Mouse (Mus musculus): Measurements from ENCODE around the gene Ofcc1. TPM values are rescaled to one million over a fixed set of nuclear protein-coding genes. Genes with fewer than 3 reads are reported as not detected.

Gene Ofcc1
- total RNA-seq, 2 experiments from 2014 or later = not detected

DNA sequence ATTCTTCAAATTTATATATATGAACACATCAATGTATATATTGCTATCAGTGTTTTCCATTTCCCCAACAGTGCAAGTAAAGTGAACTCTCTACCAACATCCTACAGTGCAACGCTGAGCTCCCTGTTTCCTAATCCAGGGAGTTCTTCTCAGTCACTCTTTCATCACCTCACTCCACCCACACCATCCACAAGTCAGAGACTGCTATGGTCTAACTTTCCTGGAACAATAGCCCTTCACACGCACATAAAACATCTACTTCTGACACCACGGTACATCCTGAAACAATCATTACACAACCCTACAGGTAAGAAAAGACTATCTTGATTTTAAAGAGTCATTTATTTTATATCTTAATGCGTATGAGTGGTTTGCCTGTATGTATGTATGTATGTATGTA is 335.4 kb downstream of the Ofcc1 start:
- no peak for DNase-seq
- intact Hi-C loops (cut with DNase I) = no loop called here

DNA sequence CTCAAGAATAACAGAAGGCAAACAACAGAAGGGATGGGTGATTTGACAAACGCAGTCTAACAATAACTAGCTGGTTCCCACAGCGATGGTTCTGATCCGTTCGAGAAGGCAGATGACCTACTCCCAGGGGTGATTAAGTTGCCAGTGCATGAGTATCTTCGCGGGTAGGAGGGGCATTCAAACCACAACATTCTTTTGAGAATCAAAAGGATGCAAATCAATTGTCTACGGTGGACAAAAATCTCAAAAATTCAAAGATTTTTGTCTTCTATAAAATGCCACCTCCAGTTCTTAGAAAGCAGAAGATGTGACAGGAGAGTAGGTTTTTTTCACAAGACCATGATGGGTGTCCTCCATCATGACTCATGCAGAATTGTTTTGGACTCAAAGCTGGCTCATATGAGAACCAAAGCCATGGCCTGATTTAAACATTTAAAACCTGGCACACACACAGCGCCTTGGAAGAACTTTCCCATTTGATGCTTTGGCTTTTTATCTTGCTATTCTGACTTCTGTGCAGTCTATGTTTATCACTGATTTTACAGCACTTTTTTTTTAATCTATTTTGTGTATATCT is 338.0 kb downstream of the Ofcc1 start:
- intact Hi-C loops (cut with DNase I) = no loop called here
- DNase-seq = no peak

DNA sequence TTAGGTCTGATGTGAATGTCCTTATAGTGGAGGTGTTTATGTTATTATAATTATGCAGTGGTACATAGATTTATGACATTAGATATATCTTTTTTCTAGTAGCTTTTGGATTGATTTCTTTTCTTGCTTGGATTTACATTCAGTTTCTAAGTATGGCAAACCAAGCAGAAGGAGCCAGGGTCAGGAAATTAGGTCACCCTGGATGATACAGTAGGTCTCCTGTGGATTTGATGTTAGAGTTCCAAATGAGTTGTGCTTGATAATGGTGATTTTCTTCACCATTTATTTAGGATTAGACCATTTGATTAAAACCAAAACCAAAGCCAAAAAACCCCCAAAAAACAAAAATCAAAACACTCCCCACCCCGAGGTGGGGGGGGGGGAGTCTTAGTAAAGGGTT is 338.6 kb downstream of the Ofcc1 start:
- no peak for DNase-seq
- intact Hi-C loops (cut with DNase I) = no loop called here

DNA sequence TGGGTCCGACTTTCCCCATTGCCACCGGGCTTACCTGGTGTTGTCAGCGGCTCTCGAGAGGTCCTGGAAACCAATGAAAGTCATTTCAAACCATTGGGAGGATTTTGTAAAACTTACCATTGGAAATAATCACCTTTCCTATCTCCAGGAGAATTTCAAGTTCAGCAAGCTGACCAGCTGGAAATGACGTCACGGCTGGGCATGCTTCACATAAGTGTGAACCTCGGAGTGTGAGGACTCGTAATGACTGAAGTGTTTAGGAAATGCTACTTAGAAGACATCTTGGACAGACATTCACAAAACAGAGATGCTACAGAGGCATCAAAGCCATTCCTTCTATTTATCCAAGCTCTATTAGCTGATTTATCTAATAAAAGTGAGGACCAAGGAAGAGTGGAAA is 361.0 kb downstream of the Ofcc1 start:
- no peak for DNase-seq
- intact Hi-C loops (cut with DNase I) = no loop called here

DNA sequence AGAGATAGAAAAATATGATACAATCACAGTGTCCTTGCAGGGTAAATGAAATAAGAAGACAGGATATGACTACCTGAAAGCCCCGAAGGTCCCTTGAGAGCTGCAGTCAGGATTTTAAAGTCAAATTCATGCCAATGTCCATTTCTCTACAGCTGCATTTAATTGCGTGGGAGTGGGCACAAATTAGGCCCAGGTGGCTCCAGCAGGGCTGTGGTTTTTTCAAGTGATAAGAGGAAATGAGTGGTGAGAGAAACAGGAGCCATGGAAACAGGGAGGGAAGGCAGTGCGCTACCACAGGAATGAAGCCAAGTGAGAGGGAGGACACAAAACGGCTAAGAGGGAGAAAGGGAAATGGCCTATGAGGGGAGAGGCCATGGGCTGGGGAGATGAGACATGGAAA is 363.3 kb downstream of the Ofcc1 start:
- no peak for DNase-seq
- intact Hi-C loops (cut with DNase I) = no loop called here

DNA sequence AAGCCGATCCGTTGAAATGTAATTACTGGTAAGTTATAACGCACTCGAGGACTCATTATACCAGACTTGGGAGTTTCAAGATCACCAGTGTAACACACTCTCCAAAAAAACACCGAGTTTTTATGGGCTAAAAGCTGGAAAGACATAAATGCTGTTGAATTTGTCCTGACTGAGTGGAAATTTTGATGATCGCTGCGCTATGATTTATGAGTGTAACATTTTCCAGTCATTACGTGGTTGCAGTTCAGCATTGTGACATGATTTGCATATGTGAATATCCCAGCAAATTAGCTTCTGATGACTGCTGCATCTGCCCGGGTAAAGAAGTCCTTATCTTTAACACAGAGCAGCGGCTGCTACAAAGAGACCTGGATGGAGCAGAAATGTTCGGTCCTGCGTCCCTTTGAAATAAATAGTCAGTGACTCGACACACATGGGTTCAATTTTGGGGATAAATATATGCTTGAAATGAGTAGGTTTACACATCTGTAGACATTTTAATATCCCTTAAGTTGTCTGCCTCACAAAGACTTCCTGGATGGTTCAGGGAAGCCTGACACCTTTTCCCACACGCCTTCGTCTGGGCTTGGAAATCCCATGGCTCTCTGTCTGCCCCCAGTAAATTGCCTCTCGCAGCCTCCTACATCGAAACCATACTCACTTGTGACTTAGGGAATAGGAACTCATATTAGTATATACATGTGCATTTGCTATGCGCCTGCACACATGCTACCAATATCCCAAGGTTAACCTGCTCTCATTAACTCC is 381.8 kb downstream of the Ofcc1 start:
- no peak for DNase-seq
- intact Hi-C loops (cut with DNase I) = no loop called here

DNA sequence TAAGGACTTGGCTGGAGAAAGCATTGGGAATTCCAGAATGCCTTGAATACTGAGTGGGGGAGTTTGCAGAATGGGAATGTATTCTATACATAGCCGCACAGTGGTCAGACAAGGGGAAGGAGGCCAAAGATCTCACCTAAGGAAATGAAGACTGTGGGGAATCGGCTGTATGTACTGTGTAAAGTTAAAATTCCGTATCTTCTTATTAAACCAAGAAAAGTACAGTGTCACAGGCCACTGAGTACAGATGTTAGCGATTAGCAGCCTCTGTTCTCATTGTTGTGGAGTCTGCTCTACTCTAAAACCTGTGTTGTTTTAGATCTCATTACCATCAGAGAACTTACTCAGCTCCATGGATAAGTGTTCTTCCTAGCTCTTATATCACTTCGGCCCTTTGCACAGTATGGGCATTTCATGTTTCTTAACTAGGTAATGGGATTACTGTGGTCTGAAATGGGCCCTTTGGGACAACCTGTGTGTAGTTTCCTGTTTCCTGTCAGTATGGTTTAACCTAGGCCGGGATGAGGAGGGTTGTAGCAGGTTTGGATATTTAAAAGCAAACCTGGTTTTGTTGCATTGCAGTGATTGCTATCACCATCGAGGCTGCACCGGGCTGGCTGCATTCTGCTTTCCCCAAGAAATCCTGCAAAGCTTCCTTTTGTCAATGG is 392.8 kb downstream of the Ofcc1 start:
- DNase-seq = no peak
- intact Hi-C loops (cut with DNase I) = no loop called here

DNA sequence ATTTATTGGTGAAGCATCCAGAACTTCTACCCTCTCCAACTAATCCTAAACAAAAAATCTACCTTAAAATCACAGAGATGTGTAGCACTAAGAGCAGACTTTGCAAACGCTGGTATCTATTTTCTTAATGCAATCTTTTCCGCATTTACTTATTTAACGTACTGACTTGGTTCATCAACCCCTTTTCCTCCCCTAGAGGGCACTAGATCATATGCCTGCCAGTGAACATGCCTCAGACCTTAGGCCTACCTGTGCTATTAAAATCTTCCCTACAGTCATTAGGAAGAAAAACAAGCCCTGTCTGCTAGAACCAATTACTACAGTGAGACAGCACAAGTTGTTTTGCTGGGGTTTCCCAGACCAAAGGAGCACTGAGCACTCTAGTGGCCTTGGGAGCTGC is 404.0 kb downstream of the Ofcc1 start:
- intact Hi-C loops (cut with DNase I) = loop anchor here (10.0 kb wide), 1 partner anchor 788 kb away; no protein-coding TSS in a partner anchor

DNA sequence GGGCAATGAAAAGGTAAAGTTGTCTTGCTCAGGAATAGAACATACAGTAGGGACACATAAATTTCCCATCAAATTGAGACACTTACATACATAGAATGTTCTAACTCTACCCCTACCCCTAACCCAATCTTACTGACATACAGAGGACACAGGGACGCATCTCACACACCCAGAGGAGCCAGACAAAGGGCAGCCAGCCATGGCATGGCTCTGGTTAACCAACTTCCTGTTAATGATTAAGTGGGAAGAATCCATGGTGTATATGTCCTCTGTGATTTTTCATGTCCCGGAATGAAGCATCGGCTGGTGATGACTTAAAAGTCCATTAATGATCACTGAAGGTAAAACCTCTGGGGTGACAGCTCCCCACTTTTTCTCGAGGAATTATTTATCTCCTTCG is 405.2 kb downstream of the Ofcc1 start:
- intact Hi-C loops (cut with DNase I) = loop anchor here (10.0 kb wide), 1 partner anchor 789 kb away; no protein-coding TSS in a partner anchor
- no peak for DNase-seq

More for the DNA sequence above, 404.0 kb downstream of the Ofcc1 start:
- DNase-seq = no peak
